9 mouse cellular contexts compared by ENCODE assay signal in the genomic region with DNA sequence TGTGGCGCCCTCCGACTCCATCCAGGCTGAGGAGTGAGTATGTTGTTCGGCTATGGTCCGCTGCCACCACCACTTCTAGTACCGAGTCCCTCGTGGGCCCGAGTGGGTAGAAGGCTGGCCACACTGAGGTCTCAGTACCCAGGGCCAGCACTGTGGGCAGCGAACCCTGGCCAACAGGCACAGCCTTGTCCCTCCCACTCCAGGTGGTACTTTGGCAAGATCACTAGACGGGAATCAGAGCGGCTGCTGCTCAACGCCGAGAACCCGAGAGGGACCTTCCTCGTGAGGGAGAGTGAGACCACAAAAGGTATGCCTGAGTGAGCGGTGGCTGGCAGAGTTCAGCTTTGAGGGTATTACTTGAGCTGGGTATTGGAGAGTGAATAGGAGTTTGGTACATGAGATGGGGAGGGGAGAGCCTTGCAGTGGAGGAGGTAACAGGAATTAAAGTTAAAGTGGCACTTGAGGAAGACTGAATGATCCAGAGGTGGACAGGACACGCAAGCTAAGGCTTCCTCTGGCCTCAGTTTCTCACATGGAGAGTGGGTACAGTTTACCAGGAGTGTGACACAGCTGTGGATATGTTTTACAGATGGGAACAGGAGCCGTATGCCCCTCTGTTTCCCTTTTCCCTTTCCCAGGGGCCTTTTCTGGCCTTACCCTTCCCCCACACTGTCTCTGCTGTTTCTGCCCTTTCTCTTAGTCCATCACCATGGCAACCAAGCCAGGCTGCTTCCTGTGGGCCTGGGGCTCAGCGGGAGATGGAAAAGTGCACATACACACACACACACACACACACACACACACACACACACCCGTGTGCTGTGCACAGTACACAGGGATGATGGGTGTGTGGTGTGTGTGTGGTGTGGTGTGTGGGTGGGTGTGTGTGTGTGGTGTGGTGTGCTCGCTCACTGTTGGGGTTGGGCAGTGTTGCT. TPM values are rescaled to one million over a fixed set of nuclear protein-coding genes. Genes with fewer than 3 reads are reported as not detected.
A peak's percentile ranks its signal among the peaks of the same experiment; 100 is the strongest.
DNase-seq lines count a peak whose midpoint lies in the region; ATAC-seq and TF ChIP-seq lines count a peak whose summit lies in the region.
"Had no signal": no experiment of that assay in that cellular context is flagged by ENCODE, and none has a peak within 500 bp of the region (broad histone marks: within the 10 kb centered on the region; RNA-seq: fewer than 3 reads in every experiment).

No protein-coding gene starts in this region.

- WGBS in lung, embryonic 14.5 days = 42% methylated on average over 20 of the region's 20 CpGs
- WGBS in embryonic facial prominence, embryonic 14.5 days = 38% methylated on average over 20 of the region's 20 CpGs
- 45% methylated on average over 20 of the region's 20 CpGs for WGBS in limb, embryonic 12.5 days

- H3K4me1 ChIP-seq in lung, embryonic 14.5 days (ENCODE audit: insufficient read depth) = peaks cover 24% of the 10 kb centered on the region
- H3K4me1 ChIP-seq in embryonic facial prominence, embryonic 14.5 days (ENCODE audit: control insufficient read depth, insufficient read depth, low read length) = peaks cover 36% of the 10 kb centered on the region
- peaks cover 79% of the 10 kb centered on the region for H3K4me1 ChIP-seq in limb, embryonic 12.5 days (replicated peaks)

- H3K27ac ChIP-seq in lung, embryonic 14.5 days (ENCODE audit: low read depth) = peak overlapping the region; percentile 94
- peak overlapping the region; percentile 92 for H3K27ac ChIP-seq in embryonic facial prominence, embryonic 14.5 days (replicated peaks; ENCODE audit: low read depth, low read length)
- H3K27ac ChIP-seq in limb, embryonic 12.5 days = peak overlapping the region; percentile 96

- no peaks in the 10 kb centered on the region for H3K9me3 ChIP-seq in lung, embryonic 14.5 days (ENCODE audit: low read depth, low read length)
- H3K9me3 ChIP-seq in embryonic facial prominence, embryonic 14.5 days (ENCODE audit: control insufficient read depth, low read length) = no peaks in the 10 kb centered on the region
- no peaks in the 10 kb centered on the region for H3K9me3 ChIP-seq in limb, embryonic 12.5 days

- no peaks in the 10 kb centered on the region for H3K27me3 ChIP-seq in lung, embryonic 14.5 days (ENCODE audit: insufficient read depth, low read length)
- H3K27me3 ChIP-seq in embryonic facial prominence, embryonic 14.5 days (replicated peaks; ENCODE audit: control insufficient read depth, insufficient read depth, low read length) = no peaks in the 10 kb centered on the region
- H3K27me3 ChIP-seq in limb, embryonic 12.5 days = no peaks in the 10 kb centered on the region

- no peak for TF ChIP-seq CTCF in lung, embryonic 14.5 days (IDR thresholded peaks at IDR 0.05; ENCODE audit: low read depth)

- ATAC-seq in lung, embryonic 14.5 days (ENCODE audit: insufficient read depth) = no peak
- ATAC-seq in embryonic facial prominence, embryonic 14.5 days (ENCODE audit: low read depth) = no peak; the same call in 1 of the 2 replicates
- ATAC-seq in limb, embryonic 12.5 days (ENCODE audit: insufficient number of reproducible peaks, insufficient read depth, low FRiP score, low TSS enrichment, low read depth) = 0 out of 2 replicates have a peak, but pooled peaks have one; percentile 5

- 0 out of 2 replicates have a peak overlapping the region, but pooled peaks have one; percentile 3 for H3K4me2 ChIP-seq in lung, embryonic 14.5 days
- H3K4me2 ChIP-seq in embryonic facial prominence, embryonic 14.5 days (ENCODE audit: low read depth, low read length) = peak overlapping the region; percentile 24; the same call in 1 of the 2 replicates
- peak overlapping the region; percentile 37; the same call in 1 of the 2 replicates for H3K4me2 ChIP-seq in limb, embryonic 12.5 days

- no peak overlapping the region for H3K4me3 ChIP-seq in lung, embryonic 14.5 days (ENCODE audit: low read depth, low read length)
- no peak overlapping the region for H3K4me3 ChIP-seq in embryonic facial prominence, embryonic 14.5 days (ENCODE audit: low read depth, low read length)
- H3K4me3 ChIP-seq in limb, embryonic 12.5 days (replicated peaks) = no peak overlapping the region

- no peak overlapping the region; the same call in 1 of the 2 replicates for H3K9ac ChIP-seq in lung, embryonic 14.5 days
- peak overlapping the region; percentile 54 for H3K9ac ChIP-seq in embryonic facial prominence, embryonic 14.5 days (ENCODE audit: low read depth, low read length)
- peak overlapping the region; percentile 52; the same call in 1 of the 2 replicates for H3K9ac ChIP-seq in limb, embryonic 12.5 days (replicated peaks)

- H3K36me3 ChIP-seq in lung, embryonic 14.5 days (ENCODE audit: insufficient read depth) = peaks cover 91% of the 10 kb centered on the region
- H3K36me3 ChIP-seq in embryonic facial prominence, embryonic 14.5 days (ENCODE audit: control insufficient read depth, insufficient read depth, low read length) = peaks cover 81% of the 10 kb centered on the region
- H3K36me3 ChIP-seq in limb, embryonic 12.5 days = peaks cover 76% of the 10 kb centered on the region

- peak; percentile 79 for DNase-seq in lung, embryonic 14.5 days
- no peak for DNase-seq in lung, postnatal 25 days (ENCODE audit: low spot score)
- peak; percentile 88 for DNase-seq in embryonic facial prominence, embryonic 14.5 days (ENCODE audit: low spot score)
- peak; percentile 88 for DNase-seq in retina, postnatal 1 day
- no peak for DNase-seq in adrenal gland, adult 18-20 months (ENCODE audit: low spot score in 2 of 2)
- DNase-seq in urinary bladder, postnatal 10 days (ENCODE audit: low spot score) = no peak
- DNase-seq in spleen, postnatal 10 days (ENCODE audit: low spot score in 2 of 2) = no peak
- DNase-seq: lung, postnatal 10 days had no signal

RNA-seq across cellular contexts. Expression of a gene that starts 44.8 kb away (rescaled TPM):
- polyA plus RNA-seq in lung, embryonic 14.5 days (2014; fragmentation: Nextera tagmentation; extraction: Ambion mirVana) = 16.4 and 18.9 TPM in 2 replicates
- polyA plus RNA-seq in embryonic facial prominence, embryonic 14.5 days (2014; fragmentation: Nextera tagmentation; extraction: Ambion mirVana) = 12.6 and 16.2 TPM in 2 replicates
- 30.3 and 35.3 TPM in 2 replicates for polyA plus RNA-seq in limb, embryonic 12.5 days (2016; fragmentation: Nextera tagmentation; extraction: Ambion mirVana)
- 10 to 100 TPM; 11.8 to 13.8 TPM for total RNA-seq in adrenal gland, adult 18-20 months (2021)

Comparison
In these comparisons a context has a peak if more than half of its experiments do, and no peak if none do; other contexts are left out.
1. DNase-seq: peak in lung, embryonic 14.5 days (single experiment), embryonic facial prominence, embryonic 14.5 days (single experiment) and retina, postnatal 1 day (single experiment); none in lung, postnatal 25 days (single experiment), adrenal gland, adult 18-20 months (0 of 2), urinary bladder, postnatal 10 days (single experiment) and spleen, postnatal 10 days (0 of 2).
2. Peak in every context shown above with its lines, with median percentiles within 50 percentile points of each other: H3K27ac ChIP-seq and H3K4me2 ChIP-seq.